Mouse (Mus musculus): ENCODE measurements at regions not wholly inside any gene's neighbourhood (a gene's known extent, or its start where the extent isn't known, plus 50 kb on each side); places are given as distances from the start of the nearest gene placed in this dataset.

- Histone ChIP-seq H3K4me2 (ENCODE audit: low read depth) (no peak overlapping the region), H3K79me2 (ENCODE audit: control insufficient read depth, insufficient read depth) (no peaks in the 10 kb centered on the region), H3K36me3 (ENCODE audit: control insufficient read depth, insufficient read depth) (no peaks in the 10 kb centered on the region), H3K4me3 (no peak overlapping the region), H3K27me3 (ENCODE audit: control insufficient read depth, insufficient read depth, insufficient read length) (peaks cover 5% of the 10 kb centered on the region), H3ac (ENCODE audit: control insufficient read depth, insufficient read length) (no peak overlapping the region)
- TF ChIP-seq REST (IDR thresholded peaks at IDR 0.05; ENCODE audit: insufficient read depth, insufficient read length) (no peak), E2F4 (IDR thresholded peaks at IDR 0.05; ENCODE audit: insufficient read depth) (no peak), USF1 (IDR thresholded peaks at IDR 0.05; ENCODE audit: low read depth) (no peak), POLR2AphosphoS2 (IDR thresholded peaks at IDR 0.05; ENCODE audit: insufficient read length, low read depth) (no peak), MYOG (IDR thresholded peaks at IDR 0.05; ENCODE audit: control insufficient read depth in 1 of 3, insufficient read depth in 1 of 3, insufficient read length in 2 of 3, low read depth in 2 of 3) (no peak), MAX (IDR thresholded peaks at IDR 0.05; ENCODE audit: low read depth) (no peak), TCF12 (IDR thresholded peaks at IDR 0.05; ENCODE audit: insufficient read depth, poor library complexity, severe bottlenecking) (no peak), POLR2A (IDR thresholded peaks at IDR 0.05; ENCODE audit: insufficient read length, low read depth) (no peak), MYOD1 (IDR thresholded peaks at IDR 0.05; ENCODE audit: control insufficient read depth in 1 of 3, insufficient read length in 2 of 3, low read depth in 2 of 3) (no peak), SRF (IDR thresholded peaks at IDR 0.05; ENCODE audit: control insufficient read depth, insufficient read length, low read depth) (no peak), CEBPB (IDR thresholded peaks at IDR 0.05; ENCODE audit: insufficient read depth, poor library complexity, severe bottlenecking) (no peak)
Measured at GRCm38 (mm10) chr5:100309807-100310165, 106.2 kb downstream of the Sec31a start.

- no peak for TF ChIP-seq POLR2AphosphoS2 (IDR thresholded peaks at IDR 0.05; ENCODE audit: insufficient read length, low read depth)
- TF ChIP-seq CEBPB (IDR thresholded peaks at IDR 0.05; ENCODE audit: insufficient read depth, poor library complexity, severe bottlenecking), result no peak
- no peak for TF ChIP-seq E2F4 (IDR thresholded peaks at IDR 0.05; ENCODE audit: insufficient read depth)
- no peak for TF ChIP-seq POLR2A (IDR thresholded peaks at IDR 0.05; ENCODE audit: insufficient read length, low read depth)
- no peak for TF ChIP-seq MAX (IDR thresholded peaks at IDR 0.05; ENCODE audit: low read depth)
- no peak for TF ChIP-seq TCF12 (IDR thresholded peaks at IDR 0.05; ENCODE audit: insufficient read depth, poor library complexity, severe bottlenecking)
- no peak for TF ChIP-seq MYOG (IDR thresholded peaks at IDR 0.05; ENCODE audit: control insufficient read depth in 1 of 3, insufficient read depth in 1 of 3, insufficient read length in 2 of 3, low read depth in 2 of 3)
- no peak for TF ChIP-seq SRF (IDR thresholded peaks at IDR 0.05; ENCODE audit: control insufficient read depth, insufficient read length, low read depth)
- no peak for TF ChIP-seq MYOD1 (IDR thresholded peaks at IDR 0.05; ENCODE audit: control insufficient read depth in 1 of 3, insufficient read length in 2 of 3, low read depth in 2 of 3)
- TF ChIP-seq USF1 (IDR thresholded peaks at IDR 0.05; ENCODE audit: low read depth), result no peak
- no peak for TF ChIP-seq TCF3 (IDR thresholded peaks at IDR 0.05; ENCODE audit: insufficient read length, low read depth)
- TF ChIP-seq REST (IDR thresholded peaks at IDR 0.05; ENCODE audit: insufficient read depth, insufficient read length), result no peak
Measured at GRCm38 (mm10) chr5:100309071-100309806, 106.8 kb downstream of the Sec31a start.

GRCm38 (mm10) chr5:100304403-100304802 lies 111.6 kb downstream of the Sec31a start:
- TF ChIP-seq MAX (IDR thresholded peaks at IDR 0.05; ENCODE audit: low read depth) (no peak), CEBPB (IDR thresholded peaks at IDR 0.05; ENCODE audit: insufficient read depth, poor library complexity, severe bottlenecking) (no peak), MYOG (IDR thresholded peaks at IDR 0.05; ENCODE audit: control insufficient read depth in 1 of 3, insufficient read depth in 1 of 3, insufficient read length in 2 of 3, low read depth in 2 of 3) (no peak), POLR2AphosphoS2 (IDR thresholded peaks at IDR 0.05; ENCODE audit: insufficient read length, low read depth) (no peak)
- peaks cover 5% of the 10 kb centered on the region for H3K27me3 ChIP-seq (ENCODE audit: control insufficient read depth, insufficient read depth, insufficient read length)

More at GRCm38 (mm10) chr5:100309071-100309806, 106.8 kb downstream of the Sec31a start:
- H3ac ChIP-seq (ENCODE audit: control insufficient read depth, insufficient read length), result no peak overlapping the region
- no peak overlapping the region for H3K4me3 ChIP-seq
- H3K36me3 ChIP-seq (ENCODE audit: control insufficient read depth, insufficient read depth), result no peaks in the 10 kb centered on the region
- peaks cover 5% of the 10 kb centered on the region for H3K27me3 ChIP-seq (ENCODE audit: control insufficient read depth, insufficient read depth, insufficient read length)
- no peak overlapping the region for H3K4me2 ChIP-seq (ENCODE audit: low read depth)
- H3K79me2 ChIP-seq (ENCODE audit: control insufficient read depth, insufficient read depth), result no peaks in the 10 kb centered on the region

DNA sequence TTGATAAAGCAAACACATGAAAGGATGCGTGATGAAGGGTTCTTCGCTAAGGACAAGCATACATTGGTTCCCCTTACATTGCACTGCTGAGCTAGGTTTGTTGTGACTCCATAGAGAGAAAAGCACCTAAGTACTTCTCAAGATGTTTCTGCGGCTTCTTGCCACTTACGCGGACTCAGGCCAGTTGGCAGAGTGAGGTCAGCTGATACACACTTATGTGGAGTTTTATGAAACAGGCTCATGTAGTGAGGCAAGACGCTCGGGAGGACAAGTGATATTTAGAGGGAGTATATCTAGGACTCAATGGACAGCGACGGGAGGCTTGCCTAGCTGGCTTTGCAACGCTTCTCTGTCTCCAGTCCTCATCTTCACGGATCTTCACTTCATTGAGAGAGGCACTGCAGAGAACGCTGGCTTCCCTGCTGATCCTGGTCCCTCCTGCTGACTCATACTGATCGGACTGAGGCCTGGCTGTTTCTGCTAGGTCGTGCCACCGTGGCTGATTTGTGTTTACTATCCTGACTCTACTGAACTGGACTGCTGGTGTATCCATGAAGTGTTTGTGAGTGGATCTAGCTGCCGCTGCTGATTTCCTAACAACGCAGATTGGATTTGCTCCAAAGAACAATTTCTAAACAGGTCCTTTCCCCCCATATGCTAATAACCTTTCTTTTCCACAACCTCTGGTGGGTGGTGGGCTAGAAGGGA lies 113.8 kb downstream of the Sec31a start:
- Histone ChIP-seq H3K4me3 (no peak overlapping the region), H3K27me3 (ENCODE audit: control insufficient read depth, insufficient read depth, insufficient read length) (no peaks in the 10 kb centered on the region), H3K79me2 (ENCODE audit: control insufficient read depth, insufficient read depth) (no peaks in the 10 kb centered on the region), H3ac (ENCODE audit: control insufficient read depth, insufficient read length) (no peak overlapping the region), H3K4me2 (ENCODE audit: low read depth) (no peak overlapping the region), H3K36me3 (ENCODE audit: control insufficient read depth, insufficient read depth) (no peaks in the 10 kb centered on the region)
- no peak for TF ChIP-seq SRF (IDR thresholded peaks at IDR 0.05; ENCODE audit: control insufficient read depth, insufficient read length, low read depth)
- TF ChIP-seq TCF12 (IDR thresholded peaks at IDR 0.05; ENCODE audit: insufficient read depth, poor library complexity, severe bottlenecking), result no peak
- TF ChIP-seq TCF3 (IDR thresholded peaks at IDR 0.05; ENCODE audit: insufficient read length, low read depth), result no peak
- no peak for TF ChIP-seq REST (IDR thresholded peaks at IDR 0.05; ENCODE audit: insufficient read depth, insufficient read length)
- TF ChIP-seq CEBPB (IDR thresholded peaks at IDR 0.05; ENCODE audit: insufficient read depth, poor library complexity, severe bottlenecking), result no peak
- no peak for TF ChIP-seq MYOD1 (IDR thresholded peaks at IDR 0.05; ENCODE audit: control insufficient read depth in 1 of 3, insufficient read length in 2 of 3, low read depth in 2 of 3)
- no peak for TF ChIP-seq USF1 (IDR thresholded peaks at IDR 0.05; ENCODE audit: low read depth)
- TF ChIP-seq MYOG (IDR thresholded peaks at IDR 0.05; ENCODE audit: control insufficient read depth in 1 of 3, insufficient read depth in 1 of 3, insufficient read length in 2 of 3, low read depth in 2 of 3), result no peak
- TF ChIP-seq E2F4 (IDR thresholded peaks at IDR 0.05; ENCODE audit: insufficient read depth), result no peak
- no peak for TF ChIP-seq POLR2A (IDR thresholded peaks at IDR 0.05; ENCODE audit: insufficient read length, low read depth)
- no peak for TF ChIP-seq MAX (IDR thresholded peaks at IDR 0.05; ENCODE audit: low read depth)
- TF ChIP-seq POLR2AphosphoS2 (IDR thresholded peaks at IDR 0.05; ENCODE audit: insufficient read length, low read depth), result no peak

More at GRCm38 (mm10) chr5:100304403-100304802, 111.6 kb downstream of the Sec31a start:
- no peak overlapping the region for H3K4me2 ChIP-seq (ENCODE audit: low read depth)
- no peak overlapping the region for H3K4me3 ChIP-seq
- no peaks in the 10 kb centered on the region for H3K36me3 ChIP-seq (ENCODE audit: control insufficient read depth, insufficient read depth)
- no peak overlapping the region for H3ac ChIP-seq (ENCODE audit: control insufficient read depth, insufficient read length)
- H3K79me2 ChIP-seq (ENCODE audit: control insufficient read depth, insufficient read depth), result no peaks in the 10 kb centered on the region

All from myocyte (in vitro differentiated cells).